Mouse (Mus musculus): ENCODE data around the gene 2200002D01Rik.

Gene 2200002D01Rik

GRCm38 (mm10) chr7:29248261-29248841 lies at the start of gene 2200002D01Rik:
Gene 2200002D01Rik, minus strand, starts transcription at chr7:29248466.
- in situ Hi-C loops (cut with MseI, MboI), result no loop called here

GRCm38 (mm10) chr7:29296998-29297397 lies 48.7 kb upstream of the 2200002D01Rik start:
- in situ Hi-C loops (cut with MseI, MboI), result no loop called here

DNA sequence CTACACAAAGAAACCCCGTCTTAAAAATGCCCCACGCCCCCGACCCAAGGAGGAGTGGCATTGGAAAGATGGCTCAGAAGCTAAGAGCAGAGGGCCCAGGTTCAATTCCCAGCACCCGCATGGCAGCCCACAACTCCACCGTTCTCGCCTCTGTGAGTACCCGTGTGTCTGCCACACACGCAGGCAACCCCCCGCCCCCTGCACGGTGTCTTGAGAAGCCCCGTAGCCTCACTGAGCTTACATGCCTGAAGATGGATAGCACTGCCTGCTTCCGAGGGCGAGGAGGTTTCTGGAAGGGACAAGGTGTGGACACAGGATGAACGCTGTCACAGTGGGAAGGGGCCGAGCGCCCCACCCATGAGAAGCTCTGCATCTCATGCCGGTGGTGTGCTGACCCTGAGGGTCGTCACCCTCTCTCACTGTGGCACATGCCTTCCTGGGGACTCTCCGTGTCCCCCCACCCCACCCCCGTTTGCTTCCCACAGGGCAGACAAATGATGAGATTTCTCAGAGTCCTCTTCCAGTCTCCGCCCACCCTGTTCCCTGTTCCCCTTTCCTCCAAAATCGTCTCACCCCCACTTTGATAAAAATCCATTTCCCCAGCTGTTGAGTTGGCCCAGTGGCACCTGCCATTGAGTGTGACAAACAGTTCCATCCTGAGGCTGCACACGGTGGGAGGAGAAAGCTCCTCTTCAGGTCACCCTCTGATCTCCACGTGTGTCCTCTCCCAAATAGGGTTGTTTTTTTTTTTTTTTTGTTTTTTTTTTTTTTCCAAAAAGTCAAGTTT lies 47.8 kb upstream of the 2200002D01Rik start:
- in situ Hi-C loops (cut with MseI, MboI), result no loop called here

- in situ Hi-C loops (cut with MseI, MboI), result no loop called here
These were observed 46.0 kb upstream of the 2200002D01Rik start for GRCm38 (mm10) chr7:29294111-29294761.

DNA sequence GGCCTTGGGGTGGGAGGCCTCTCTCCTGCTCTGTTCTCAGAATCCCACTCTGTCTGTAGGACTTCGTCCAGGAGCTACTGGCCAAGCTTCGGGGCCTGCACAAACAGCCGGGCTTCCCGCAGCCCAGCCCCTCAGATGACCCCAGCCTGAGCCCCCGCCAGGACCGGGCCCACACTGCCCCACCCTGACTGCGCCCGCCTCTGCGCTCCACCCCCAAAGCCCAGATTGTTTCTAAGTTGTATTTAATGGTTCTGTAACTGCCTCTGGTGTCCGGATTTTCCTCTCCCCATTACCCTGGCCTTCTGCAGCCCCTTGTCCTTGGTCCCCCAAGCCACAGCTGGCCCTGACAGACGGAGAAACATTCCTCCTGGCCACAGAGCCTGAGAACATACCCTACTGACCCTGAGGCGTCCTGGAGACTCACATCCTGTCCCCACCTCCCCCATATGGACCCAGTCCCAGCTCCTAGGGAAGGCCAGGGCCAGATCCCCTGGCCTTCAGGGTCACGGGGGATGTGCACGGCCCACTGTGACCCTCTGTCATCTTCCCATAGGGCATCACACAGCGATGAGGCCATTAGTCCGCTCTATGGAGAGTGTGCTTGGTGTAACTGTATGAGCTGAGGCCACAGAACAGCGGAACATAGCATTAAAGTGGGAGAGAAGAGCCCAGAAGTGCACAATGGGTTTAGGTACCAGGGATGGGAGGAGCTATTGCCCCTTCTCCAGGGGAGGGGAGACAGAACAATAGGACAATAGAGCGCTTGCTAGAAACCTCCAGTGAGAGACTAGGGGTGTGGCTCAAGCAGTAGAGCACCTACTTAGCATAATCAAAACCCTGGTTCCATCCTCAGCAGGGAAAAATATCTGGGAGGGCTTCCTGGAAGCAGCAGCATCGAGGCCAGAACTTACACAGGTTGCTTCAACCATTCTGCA lies 45.1 kb upstream of the 2200002D01Rik start:
- in situ Hi-C loops (cut with MseI, MboI), result no loop called here

DNA sequence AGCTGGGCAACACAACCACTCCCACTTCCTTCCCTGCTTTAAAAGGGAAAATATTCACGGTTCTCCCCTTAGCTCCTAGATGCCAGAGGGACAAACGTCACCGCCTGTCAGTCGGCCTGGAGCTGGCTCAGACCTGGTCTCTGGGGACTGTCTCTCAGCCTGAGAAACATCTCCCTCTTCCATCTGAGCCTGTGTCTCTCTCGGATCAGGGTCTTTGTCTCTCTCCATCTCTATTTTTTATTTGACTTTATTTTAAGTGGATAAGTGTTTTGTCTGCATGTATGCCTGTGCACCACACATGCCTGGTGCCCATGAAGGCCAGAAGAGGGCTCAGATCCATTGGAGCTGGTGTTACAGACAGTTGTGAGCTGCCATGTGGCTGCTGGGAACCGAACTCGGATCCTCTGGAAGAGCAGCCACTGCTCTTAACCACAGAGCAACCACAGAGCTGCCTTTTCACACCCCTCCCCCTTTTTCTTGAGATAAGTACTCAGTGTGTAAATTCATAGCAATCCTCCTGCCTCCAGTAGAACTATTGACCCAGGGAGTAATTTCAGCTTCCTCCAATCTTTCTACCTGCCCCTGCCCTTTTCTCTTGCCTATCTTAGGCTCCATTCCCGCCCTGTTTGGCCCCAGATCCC lies 44.3 kb upstream of the 2200002D01Rik start:
- in situ Hi-C loops (cut with MseI, MboI), result no loop called here

DNA sequence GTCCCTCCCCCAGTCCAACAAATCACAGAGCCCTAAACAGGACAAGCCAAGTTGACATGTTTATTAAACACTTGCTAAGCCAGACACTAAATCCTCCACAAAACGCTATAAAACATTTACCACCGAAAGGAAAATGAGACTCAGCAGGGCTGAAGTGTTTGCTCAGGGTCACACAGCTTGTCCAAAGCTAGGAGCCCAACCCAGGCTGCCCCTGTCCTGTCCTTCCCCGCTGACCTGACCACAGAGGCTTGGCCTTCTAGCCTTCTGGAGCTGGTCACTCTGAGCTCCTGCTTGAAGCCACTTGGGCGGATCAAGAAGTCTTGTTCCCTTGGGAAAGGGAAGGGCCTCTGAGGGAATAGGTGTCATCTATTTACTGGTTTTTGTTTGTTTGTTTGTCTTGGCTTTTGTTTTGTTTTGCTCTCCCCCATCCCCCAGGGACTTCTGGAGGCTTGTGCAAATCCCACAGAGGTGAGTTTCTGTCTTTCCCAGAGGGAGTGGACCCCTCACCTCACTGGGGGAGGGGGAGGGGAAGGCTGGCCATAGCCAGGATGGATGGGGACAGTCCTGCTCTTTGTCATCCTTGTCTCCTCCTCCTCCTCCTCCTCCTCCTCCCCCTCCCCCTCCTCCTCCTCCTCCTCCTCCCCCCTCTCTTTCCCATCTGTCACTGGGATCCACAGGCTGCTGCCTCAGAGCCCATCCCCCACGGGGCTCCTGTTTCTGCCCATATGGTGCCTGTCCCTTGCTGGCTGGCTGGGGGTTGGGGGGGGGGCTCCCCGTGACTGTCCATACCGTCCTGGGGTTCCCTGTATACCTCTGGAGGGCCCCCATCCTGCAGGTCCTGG lies 43.6 kb upstream of the 2200002D01Rik start:
- in situ Hi-C loops (cut with MseI, MboI), result no loop called here

- in situ Hi-C loops (cut with MseI, MboI), result no loop called here
These were observed 42.6 kb upstream of the 2200002D01Rik start for GRCm38 (mm10) chr7:29290691-29291485.

DNA sequence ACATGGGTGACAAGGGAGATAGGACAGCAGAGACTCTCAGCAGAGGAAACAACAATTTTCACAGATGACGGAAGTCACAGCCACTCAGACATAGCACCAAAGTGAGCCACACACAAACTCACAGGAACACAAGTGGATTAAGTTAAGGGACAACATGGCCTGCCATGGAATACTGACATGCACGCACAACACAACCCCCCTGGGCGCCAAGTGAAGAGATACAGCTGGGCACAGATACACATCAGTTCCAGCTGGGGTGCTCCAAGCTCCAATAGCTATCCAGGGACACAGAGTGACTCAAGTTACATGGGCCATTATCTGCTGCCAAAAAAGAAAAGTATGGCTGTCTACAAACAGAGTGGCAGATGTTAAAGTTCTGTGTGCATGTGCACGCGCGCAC lies 41.6 kb upstream of the 2200002D01Rik start:
- in situ Hi-C loops (cut with MseI, MboI), result no loop called here

DNA sequence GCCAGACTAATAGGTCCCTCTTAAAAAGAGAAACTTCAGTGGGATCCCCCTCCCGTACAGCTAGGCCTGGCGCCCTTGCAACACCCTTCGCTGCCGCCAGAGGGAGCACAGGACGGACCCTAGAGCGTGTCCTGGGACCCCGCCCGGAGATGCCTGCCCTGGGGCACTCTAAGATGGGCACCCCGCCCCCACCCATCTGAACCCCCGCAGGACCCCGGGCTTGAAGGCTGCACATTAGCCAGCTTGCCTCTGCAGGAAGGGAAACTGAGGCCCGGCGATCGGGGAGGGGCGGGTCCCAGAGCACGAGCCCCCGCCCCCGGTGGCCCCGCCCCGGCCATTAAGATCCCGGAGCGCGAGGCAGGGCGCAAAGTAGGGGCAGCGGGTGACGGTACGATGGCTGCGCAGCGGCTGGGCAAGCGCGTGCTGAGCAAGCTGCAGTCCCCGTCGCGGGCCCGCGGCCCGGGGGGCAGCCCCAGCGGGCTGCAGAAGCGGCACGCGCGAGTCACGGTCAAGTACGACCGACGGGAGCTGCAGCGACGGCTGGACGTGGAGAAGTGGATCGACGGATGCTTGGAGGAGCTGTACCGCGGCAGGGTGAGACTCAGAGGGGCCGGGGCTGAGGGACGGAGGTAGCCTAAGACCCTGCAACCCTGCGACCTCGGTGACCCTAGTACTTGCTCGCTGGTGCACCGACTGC lies 40.8 kb upstream of the 2200002D01Rik start, which contains the start of gene Ppp1r14a:
Gene Ppp1r14a (plus strand): TSS at position 367 of the 697 bp plus-strand sequence.
- in situ Hi-C loops (cut with MseI, MboI), result no loop called here

- in situ Hi-C loops (cut with MseI, MboI), result no loop called here
These were observed 39.8 kb upstream of the 2200002D01Rik start for GRCm38 (mm10) chr7:29288079-29288478.

DNA sequence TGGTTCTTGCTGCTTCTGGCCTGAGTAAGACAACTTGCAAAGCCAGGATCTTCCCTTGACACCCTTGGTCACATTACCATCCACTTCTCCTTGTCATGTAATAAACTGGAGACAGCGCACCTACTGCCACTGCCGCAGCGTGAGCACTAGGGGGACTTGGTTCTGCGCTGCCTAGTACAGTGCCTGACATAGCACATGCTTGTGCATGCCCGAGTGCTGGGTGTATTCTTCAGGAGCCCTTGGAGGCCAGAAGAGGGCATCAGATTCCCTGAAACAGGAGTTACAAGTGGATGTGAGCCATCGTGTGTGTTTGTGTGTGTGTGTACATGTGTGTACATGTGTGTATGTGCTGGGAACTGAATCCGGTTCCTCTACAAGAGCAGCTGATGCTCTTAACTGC lies 39.2 kb upstream of the 2200002D01Rik start:
- in situ Hi-C loops (cut with MseI, MboI), result no loop called here

DNA sequence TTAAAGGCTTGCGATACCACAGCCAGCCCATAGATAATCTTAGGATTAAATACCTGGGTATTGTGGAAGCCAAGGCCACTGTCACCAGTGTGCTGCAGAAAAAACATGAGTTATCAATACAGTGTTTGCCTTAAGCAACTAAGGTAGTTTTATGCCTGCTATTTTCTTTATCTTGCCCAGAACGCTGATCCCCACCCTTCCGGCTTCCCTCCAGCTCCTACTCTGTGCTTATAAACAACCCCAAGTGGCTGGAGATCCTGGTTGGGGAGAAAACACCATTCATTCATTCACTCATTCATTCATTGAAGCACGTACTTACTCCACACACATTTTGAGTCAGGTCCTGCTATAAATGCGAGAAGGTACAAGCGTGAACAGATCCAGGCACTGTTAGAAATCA lies 36.3 kb upstream of the 2200002D01Rik start:
- in situ Hi-C loops (cut with MseI, MboI), result no loop called here

- in situ Hi-C loops (cut with MseI, MboI), result no loop called here
These were observed 35.6 kb upstream of the 2200002D01Rik start for GRCm38 (mm10) chr7:29283876-29284275.

GRCm38 (mm10) chr7:29282074-29282554 lies 33.8 kb upstream of the 2200002D01Rik start:
- in situ Hi-C loops (cut with MseI, MboI), result no loop called here

GRCm38 (mm10) chr7:29281201-29282073 lies 33.2 kb upstream of the 2200002D01Rik start, which contains the start of gene Spint2:
Gene Spint2, minus strand, starts transcription at chr7:29281912.
- in situ Hi-C loops (cut with MseI, MboI), result no loop called here

DNA sequence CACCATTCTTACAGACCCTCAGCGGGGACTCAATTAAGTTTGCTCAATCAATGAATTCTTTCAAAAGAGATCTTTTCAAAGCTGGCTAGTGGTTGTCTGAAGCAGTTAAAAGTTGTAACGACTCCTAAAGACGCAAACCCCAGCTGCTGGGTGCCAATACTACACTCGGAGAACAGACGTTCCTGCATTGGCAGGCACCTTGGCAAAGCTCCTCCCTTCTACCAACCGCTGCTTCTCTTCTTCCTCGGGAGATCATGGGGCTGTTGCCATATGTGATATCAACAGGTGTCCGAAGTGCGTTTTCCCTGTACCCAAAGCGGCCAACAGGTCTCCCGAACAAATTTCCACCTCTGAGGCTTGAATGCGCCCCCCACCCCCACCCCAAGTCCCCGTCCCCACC lies 32.5 kb upstream of the 2200002D01Rik start:
- in situ Hi-C loops (cut with MseI, MboI), result no loop called here

All from mouse trophoblast stem cell (cell line).